Mouse (Mus musculus) v-Abl transformed pro-B cells (cell line): ENCODE measurements around the gene 1500009L16Rik.

ENCODE experiments used
- in situ Hi-C, 2 experiments: fragments of 400-800 bp; cut with MboI; formaldehyde crosslinking; loops; one replicate each; pipeline ENCODE4 v1.15.1; 2025; ENCODE audit not compliant: unreplicated experiment in 2 of 2

Gene 1500009L16Rik

GRCm38 (mm10) chr10:83758732-83759131, 36.1 kb downstream of the 1500009L16Rik start:
- in situ Hi-C loops = no loop called here

DNA sequence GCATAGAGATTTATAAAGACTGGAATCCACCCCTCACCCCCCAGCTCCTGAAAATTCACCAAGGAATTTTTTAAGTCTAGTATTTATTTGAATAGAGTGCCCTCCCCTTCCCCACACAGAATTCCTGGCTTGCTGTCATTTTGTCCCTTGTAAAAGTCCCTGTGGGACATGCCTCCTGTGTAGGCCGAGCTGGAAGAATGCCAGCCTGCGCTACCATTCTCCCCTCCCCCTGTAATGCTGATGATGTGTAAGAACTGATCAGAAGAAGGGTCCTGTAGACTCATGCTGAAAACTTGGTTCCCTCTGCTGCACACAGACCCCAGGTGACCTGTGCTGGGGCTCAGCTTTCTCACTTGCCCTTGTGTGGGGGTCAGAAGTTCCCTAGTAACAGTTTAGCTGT, 37.9 kb downstream of the 1500009L16Rik start:
- in situ Hi-C loops = no loop called here

DNA sequence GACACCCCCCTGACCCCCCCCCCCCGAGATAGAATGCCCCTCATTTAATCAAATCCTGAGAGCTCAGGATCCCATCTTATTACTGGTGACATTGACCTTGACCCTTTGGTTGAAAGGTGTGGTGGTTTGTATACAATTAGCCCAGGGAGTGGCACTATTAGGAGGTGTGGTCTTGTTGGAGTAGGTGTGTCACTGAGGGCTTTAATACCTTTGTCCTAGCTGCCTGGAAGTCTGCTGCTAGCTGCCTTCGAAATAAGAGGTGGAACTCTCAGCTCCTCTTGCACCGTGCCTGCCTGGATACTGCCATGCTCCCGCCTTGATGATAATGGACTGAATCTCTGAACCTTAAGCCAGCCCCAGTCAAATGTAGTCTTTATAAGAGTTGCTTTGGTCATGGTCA, 41.2 kb downstream of the 1500009L16Rik start:
- in situ Hi-C loops = no loop called here

DNA sequence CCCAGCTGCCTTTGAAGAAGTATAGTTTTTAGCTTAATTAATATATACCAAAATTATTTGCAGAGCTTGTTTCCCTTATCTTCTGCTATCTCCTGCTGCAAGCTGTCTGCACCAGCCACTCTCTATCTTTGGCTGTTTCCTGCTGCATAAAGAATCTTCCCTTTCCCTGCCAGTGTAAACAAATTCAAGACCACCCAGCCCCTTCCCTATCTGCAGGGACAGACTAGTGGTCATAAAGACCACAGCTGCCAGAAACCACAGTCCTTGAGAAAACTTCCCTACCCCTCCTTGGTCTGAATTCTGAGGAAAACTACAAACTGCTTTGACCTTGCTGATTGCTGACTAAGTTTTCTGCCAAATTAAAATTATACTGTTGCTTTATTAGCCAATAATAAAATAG, 44.2 kb downstream of the 1500009L16Rik start:
- in situ Hi-C loops = no loop called here

GRCm38 (mm10) chr10:83776272-83776878, 53.7 kb downstream of the 1500009L16Rik start:
- in situ Hi-C loops = loop anchor here (25.0 kb wide), 1 partner anchor 864 kb away; no protein-coding TSS in a partner anchor

- in situ Hi-C loops = loop anchor here (25.0 kb wide), 1 partner anchor 865 kb away; no protein-coding TSS in a partner anchor
Measured at GRCm38 (mm10) chr10:83777253-83777652, 54.6 kb downstream of the 1500009L16Rik start.

DNA sequence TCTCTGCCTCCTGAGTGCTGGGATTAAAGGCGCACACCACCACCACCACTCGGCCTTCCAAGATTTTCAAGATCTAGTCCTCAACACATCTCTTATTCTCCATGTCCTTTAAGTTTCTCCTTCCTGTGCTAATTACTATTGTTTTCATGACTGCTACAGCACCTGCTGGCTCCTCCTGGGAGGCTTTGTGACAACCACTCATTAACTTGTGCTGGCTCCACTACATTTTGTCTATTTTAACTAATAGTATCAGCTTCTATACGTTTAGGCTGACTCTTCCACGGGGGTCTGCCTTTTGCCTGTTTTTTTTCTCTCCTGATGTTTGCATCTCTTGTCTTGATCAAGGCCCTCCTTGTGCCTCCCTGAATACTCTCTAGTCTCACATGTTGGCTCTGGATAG, 59.2 kb downstream of the 1500009L16Rik start:
- in situ Hi-C loops = loop anchor here (25.0 kb wide), 1 partner anchor 870 kb away; no protein-coding TSS in a partner anchor

DNA sequence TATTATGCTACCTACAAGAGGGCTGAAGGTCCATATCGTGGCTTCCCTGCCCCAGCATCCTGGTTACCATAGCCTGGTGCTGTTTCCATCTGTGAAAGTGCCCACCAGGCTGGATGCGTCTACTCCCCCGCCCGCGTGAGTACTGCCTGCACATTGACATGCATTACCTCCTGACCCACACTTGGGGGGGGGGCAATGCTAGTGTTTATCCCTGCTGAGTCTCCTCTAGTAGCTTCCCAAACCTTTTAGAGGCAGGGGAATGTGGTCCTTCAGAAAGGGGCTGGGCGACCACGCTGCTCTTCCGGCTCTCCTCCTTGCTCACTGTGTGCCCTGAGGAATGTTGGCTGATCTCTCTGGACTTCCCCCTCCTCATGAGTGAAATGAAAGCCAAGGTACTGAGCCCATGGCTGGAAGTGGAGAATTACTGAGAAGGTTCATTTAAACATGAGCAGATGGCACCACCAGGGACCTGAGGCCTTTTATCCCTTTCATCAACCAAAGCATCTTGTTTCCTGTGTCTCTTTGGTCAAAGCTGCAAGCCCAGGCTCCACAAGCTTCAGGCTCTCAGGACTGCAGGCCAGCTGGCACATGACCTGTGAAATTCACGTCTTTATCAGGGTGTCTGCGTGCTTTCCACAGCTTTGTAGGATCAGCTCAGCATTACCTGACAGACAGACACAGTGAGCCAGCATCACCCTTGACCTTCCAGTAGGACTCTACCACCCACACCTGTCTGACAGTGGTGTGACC, 59.9 kb downstream of the 1500009L16Rik start:
- in situ Hi-C loops = loop anchor here (25.0 kb wide), 1 partner anchor 870 kb away; no protein-coding TSS in a partner anchor

DNA sequence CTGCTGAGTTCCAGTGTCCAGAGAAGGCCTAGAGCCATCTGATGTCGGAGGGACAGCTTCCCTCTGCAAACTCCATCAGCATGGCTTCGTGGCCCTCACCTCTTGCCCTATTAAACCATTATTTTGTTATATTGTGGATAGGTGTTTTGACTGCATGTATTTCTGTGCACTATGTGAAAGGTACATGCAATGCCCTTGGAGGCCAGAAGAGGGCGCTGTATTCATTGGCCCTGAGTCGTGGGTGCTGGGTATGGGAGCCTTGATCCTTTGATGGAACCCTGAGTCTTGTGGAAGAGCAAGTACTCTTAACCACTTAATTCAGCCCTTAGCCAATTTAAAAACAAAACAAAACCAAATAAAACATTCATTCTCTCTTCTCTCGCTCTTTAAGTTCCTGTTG, 62.3 kb downstream of the 1500009L16Rik start:
- in situ Hi-C loops = loop anchor here (25.0 kb wide), 1 partner anchor 873 kb away; no protein-coding TSS in a partner anchor

DNA sequence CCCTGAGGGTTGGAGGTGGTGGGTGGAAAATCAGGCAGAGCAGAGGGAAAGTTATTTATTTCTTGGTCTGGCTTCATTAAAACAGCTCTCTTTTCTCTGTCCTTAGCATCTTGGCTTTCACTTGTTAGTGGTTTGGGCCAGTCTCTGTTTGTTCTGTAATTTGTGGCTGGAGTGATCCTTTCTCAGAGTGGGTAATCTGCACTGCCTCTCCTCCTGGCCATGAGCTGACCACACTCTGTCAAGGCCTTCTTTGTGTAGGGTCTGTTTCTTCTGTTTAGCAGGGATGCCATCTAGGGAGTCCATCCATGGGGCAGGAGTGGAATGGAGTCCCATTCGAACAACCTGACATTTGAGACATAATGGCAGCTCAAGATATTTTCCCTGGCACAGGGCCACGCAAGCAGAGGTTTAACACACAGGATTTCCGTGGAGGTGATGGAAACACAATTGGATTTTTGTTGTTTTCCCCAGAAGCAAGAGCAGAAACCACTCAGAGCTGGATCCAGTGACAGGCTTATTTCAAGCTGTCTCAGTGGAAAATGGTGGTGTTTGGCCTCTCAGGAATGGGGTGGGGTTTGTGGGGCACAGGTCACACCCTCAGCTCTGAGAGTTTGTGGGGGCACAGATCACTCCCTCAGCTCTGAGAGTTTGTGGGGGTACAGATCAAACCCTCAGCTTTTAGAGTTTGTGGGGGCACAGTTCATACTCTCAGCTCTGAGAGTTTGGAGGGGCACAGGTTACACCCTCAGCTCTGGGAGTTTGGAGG, 63.1 kb downstream of the 1500009L16Rik start:
- in situ Hi-C loops = loop anchor here (25.0 kb wide), 1 partner anchor 874 kb away; no protein-coding TSS in a partner anchor

GRCm38 (mm10) chr10:83795088-83795487, 72.4 kb downstream of the 1500009L16Rik start:
- in situ Hi-C loops = loop anchor here (25.0 kb wide), 1 partner anchor 883 kb away; no protein-coding TSS in a partner anchor

GRCm38 (mm10) chr10:83795500-83795899, 72.8 kb downstream of the 1500009L16Rik start:
- in situ Hi-C loops = loop anchor here (25.0 kb wide), 1 partner anchor 883 kb away; no protein-coding TSS in a partner anchor

- in situ Hi-C loops = loop anchor here (25.0 kb wide), 2 partner anchors 808 to 1233 kb away; partner anchors contain the start of gene Polr3b (in 1 of the 2)
Measured at GRCm38 (mm10) chr10:83804021-83804420, 81.4 kb downstream of the 1500009L16Rik start.

GRCm38 (mm10) chr10:83805201-83805718, 82.6 kb downstream of the 1500009L16Rik start:
- in situ Hi-C loops = loop anchor here (25.0 kb wide), 2 partner anchors 807 to 1232 kb away; partner anchors contain the start of gene Polr3b (in 1 of the 2)

GRCm38 (mm10) chr10:83807251-83807650, 84.6 kb downstream of the 1500009L16Rik start:
- in situ Hi-C loops = loop anchor here (25.0 kb wide), 2 partner anchors 805 to 1230 kb away; partner anchors contain the start of gene Polr3b (in 1 of the 2)
